Mouse (Mus musculus): ENCODE data around the gene Rpl18a. TPM values are rescaled to one million over a fixed set of nuclear protein-coding genes. Genes with fewer than 3 reads are reported as not detected.

Rpl18a gene
- polyA plus RNA-seq (2012; rRNA removed): 3,384 and 4,193 TPM in 2 replicates

DNA sequence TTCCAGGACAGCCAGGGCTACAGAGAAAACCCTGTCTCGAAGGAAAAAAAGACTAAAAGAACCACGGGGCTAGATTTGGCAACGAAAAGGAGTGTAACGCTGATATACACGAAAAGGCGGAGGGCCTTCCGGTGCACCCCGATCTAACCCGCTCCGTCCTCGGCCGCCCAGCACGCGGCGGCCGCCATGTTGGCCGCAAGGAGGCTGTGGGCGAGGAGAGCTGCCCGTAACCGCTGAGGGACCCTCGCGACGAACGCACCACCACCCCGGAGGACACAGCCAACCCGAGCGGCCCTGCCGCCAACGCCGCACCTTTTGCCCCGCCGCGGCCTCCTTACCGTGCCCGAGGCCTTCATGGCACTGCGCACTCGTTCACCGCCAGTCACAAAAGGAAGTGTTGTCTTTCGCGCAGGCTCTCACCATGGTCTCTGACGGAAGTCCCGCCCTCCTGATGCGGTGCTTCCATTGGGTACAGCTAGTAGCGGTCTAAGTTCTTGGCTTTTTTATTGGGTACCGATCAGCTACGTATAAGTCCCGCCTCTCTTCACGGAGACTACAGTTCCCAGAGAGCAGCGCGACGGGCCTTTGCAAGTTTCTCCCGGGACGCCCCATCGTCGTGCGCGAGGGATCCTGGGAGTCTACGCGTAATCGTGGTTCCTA, at the start of gene Rpl18a:
Rpl18a (minus strand) TSS at position 392 of the 660 bp plus-strand sequence.
- peak; percentile 94 for DNase-seq
- WGBS: under 1% methylated on average over 60 of the region's 60 CpGs
- TF ChIP-seq POLR2A (IDR thresholded peaks at IDR 0.05; ENCODE audit: borderline replicate concordance, extremely low read depth, low read depth, low read length): peak; percentile 97
- no peak for TF ChIP-seq CTCF (IDR thresholded peaks at IDR 0.05; ENCODE audit: insufficient read depth, low read length)
- Histone ChIP-seq H3K4me3 (replicated peaks; ENCODE audit: extremely low read depth, low read depth, low read length) (peak within 1 kb of the TSS; percentile 85), H3K4me1 (ENCODE audit: control insufficient read depth, insufficient read depth, low read length) (peaks cover 3% of the 10 kb centered on the region)

- 11% methylated on average over 1 of the region's 1 CpGs for WGBS
These were observed 46.0 kb upstream of the Rpl18a start for GRCm38 (mm10) chr8:70943187-70943586.

GRCm38 (mm10) chr8:70941478-70941877, 44.3 kb upstream of the Rpl18a start:
- TF ChIP-seq CTCF (IDR thresholded peaks at IDR 0.05; ENCODE audit: insufficient read depth, low read length): 0 out of 2 replicates have a peak, but pooled peaks have one; percentile 3
- TF ChIP-seq POLR2A (IDR thresholded peaks at IDR 0.05; ENCODE audit: borderline replicate concordance, extremely low read depth, low read depth, low read length): no peak
- H3K4me3 ChIP-seq (replicated peaks; ENCODE audit: extremely low read depth, low read depth, low read length): no peak overlapping the region
- 57% methylated on average over 2 of the region's 2 CpGs for WGBS

More at GRCm38 (mm10) chr8:70943187-70943586, 46.0 kb upstream of the Rpl18a start:
- DNase-seq: no peak
- Histone ChIP-seq H3K4me1 (ENCODE audit: control insufficient read depth, insufficient read depth, low read length) (no peaks in the 10 kb centered on the region), H3K4me3 (replicated peaks; ENCODE audit: extremely low read depth, low read depth, low read length) (no peak overlapping the region)
- TF ChIP-seq CTCF (IDR thresholded peaks at IDR 0.05; ENCODE audit: insufficient read depth, low read length): no peak

DNA sequence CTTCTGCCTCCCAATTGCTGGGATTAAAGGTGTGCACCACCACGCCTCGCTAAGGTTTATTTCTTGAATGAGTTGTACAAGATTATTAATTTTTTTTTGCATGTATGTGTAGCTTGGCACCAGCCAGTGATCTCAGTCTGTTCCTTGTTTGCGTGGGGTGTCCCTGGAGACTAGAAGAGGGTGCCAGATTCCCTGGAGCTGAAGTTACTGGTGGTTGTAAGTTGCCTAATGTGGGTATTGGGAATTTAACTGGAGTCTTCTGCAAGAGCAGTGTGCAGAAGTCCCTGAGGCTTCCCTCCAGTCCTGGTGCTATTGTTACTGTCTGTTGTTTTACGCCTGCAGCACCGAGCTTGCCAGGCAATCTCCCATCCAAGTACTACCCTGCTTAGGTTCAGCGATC, 40.0 kb upstream of the Rpl18a start:
- no peak for DNase-seq
- TF ChIP-seq POLR2A (IDR thresholded peaks at IDR 0.05; ENCODE audit: borderline replicate concordance, extremely low read depth, low read depth, low read length) (no peak), CTCF (IDR thresholded peaks at IDR 0.05; ENCODE audit: insufficient read depth, low read length) (no peak)
- WGBS: 81% methylated on average over 6 of the region's 6 CpGs
- Histone ChIP-seq H3K4me3 (replicated peaks; ENCODE audit: extremely low read depth, low read depth, low read length) (no peak overlapping the region), H3K4me1 (ENCODE audit: control insufficient read depth, insufficient read depth, low read length) (no peaks in the 10 kb centered on the region)

More at GRCm38 (mm10) chr8:70941478-70941877, 44.3 kb upstream of the Rpl18a start:
- DNase-seq: no peak
- no peaks in the 10 kb centered on the region for H3K4me1 ChIP-seq (ENCODE audit: control insufficient read depth, insufficient read depth, low read length)

DNA sequence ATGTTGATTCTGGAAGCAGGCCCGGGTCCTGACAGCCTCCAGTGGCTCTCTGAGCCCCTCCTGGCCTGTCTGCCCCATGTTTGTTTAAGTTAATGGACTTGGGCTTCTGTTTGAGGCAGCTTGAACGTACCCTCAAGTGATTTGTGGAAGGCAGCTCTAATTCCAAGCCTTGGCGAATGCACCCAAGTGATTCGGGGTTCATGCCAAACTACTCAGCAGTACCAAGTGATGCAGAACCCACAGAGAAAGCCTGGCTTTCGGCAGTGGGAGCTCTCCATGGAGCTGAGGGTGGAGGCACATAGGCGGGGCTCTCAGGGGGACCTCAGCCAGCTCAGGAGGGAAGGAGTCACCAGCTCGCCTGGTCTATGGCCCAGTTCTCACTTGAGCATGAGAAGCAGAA, 37.6 kb upstream of the Rpl18a start:
- no peak for DNase-seq
- Histone ChIP-seq H3K4me3 (replicated peaks; ENCODE audit: extremely low read depth, low read depth, low read length) (no peak overlapping the region), H3K4me1 (ENCODE audit: control insufficient read depth, insufficient read depth, low read length) (no peaks in the 10 kb centered on the region)
- no peak for TF ChIP-seq POLR2A (IDR thresholded peaks at IDR 0.05; ENCODE audit: borderline replicate concordance, extremely low read depth, low read depth, low read length)
- TF ChIP-seq CTCF (IDR thresholded peaks at IDR 0.05; ENCODE audit: insufficient read depth, low read length): no peak
- WGBS: 44% methylated on average over 7 of the region's 7 CpGs

DNA sequence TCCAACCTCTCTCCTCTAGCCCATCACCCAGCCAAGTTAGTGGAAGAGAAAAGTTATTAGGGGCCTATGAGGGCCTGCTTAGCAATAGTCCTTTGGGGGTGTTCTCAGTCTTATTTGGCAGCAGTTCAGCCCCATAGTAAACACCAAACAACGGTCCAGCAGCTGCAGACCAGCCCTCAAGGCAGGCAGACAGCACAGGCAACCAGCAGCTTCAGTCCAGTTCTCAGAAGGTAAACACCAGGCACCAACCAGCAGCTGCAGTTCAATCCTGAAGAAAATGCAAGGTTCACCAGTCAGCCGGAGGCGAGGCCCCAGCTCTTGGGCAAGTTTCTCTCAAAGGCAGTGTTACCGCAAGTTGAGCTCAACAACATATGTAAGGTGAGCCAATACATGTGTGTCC, 35.8 kb upstream of the Rpl18a start:
- DNase-seq: no peak
- H3K4me1 ChIP-seq (ENCODE audit: control insufficient read depth, insufficient read depth, low read length): no peaks in the 10 kb centered on the region
- WGBS: 79% methylated on average over 4 of the region's 4 CpGs
- TF ChIP-seq CTCF (IDR thresholded peaks at IDR 0.05; ENCODE audit: insufficient read depth, low read length) (no peak), POLR2A (IDR thresholded peaks at IDR 0.05; ENCODE audit: borderline replicate concordance, extremely low read depth, low read depth, low read length) (no peak)
- H3K4me3 ChIP-seq (replicated peaks; ENCODE audit: extremely low read depth, low read depth, low read length): no peak overlapping the region

DNA sequence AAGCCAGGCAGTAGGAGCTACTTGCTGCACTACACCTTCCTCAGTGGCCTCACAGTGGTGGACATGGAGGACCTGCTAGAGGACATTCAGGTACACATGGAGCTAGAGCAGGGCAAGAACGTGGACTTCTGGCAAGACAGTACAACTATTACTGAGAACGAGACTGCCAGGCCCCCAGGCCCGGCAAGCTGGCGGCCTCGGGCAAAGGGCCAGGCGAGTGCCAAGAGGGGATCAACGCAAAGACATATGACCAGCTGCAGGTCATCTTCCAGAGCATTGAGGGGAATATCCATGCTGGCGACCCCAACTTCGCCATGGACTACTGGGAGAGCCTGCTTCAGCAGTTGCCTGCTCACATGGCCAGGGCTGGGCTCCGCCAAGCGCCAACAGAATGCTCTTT, 34.5 kb upstream of the Rpl18a start:
- DNase-seq: no peak
- no peaks in the 10 kb centered on the region for H3K4me1 ChIP-seq (ENCODE audit: control insufficient read depth, insufficient read depth, low read length)
- no peak overlapping the region for H3K4me3 ChIP-seq (replicated peaks; ENCODE audit: extremely low read depth, low read depth, low read length)
- TF ChIP-seq CTCF (IDR thresholded peaks at IDR 0.05; ENCODE audit: insufficient read depth, low read length): no peak
- TF ChIP-seq POLR2A (IDR thresholded peaks at IDR 0.05; ENCODE audit: borderline replicate concordance, extremely low read depth, low read depth, low read length): no peak
- WGBS: 91% methylated on average over 11 of the region's 11 CpGs

DNA sequence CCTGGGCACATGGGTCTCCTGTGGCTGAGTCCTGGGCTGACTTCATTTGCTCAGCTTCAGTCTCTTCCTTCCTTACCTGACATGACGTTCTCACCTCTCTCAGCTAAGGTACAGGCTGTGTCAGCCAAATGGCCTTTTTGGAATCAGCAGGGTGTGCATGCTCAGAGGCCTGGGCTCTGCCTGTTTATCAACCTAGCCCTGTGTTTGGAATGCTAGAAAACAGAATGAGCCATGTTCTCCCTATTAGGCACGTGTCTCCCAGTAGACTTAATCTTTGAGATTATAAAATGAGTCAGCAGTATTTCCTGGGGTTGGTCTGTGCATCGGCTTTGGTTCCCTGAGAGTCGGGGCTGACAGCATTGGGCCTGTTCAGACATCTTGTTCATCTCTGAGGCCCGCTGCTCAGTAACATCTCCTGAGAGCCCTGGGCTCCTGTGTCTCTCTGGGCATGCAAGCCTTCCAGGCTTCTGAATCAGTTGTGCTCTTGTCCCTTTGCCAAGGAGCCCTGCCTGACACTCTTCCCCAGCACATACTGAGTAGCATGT, 31.6 kb upstream of the Rpl18a start:
- 66% methylated on average over 5 of the region's 5 CpGs for WGBS
- no peaks in the 10 kb centered on the region for H3K4me1 ChIP-seq (ENCODE audit: control insufficient read depth, insufficient read depth, low read length)
- TF ChIP-seq CTCF (IDR thresholded peaks at IDR 0.05; ENCODE audit: insufficient read depth, low read length): no peak
- TF ChIP-seq POLR2A (IDR thresholded peaks at IDR 0.05; ENCODE audit: borderline replicate concordance, extremely low read depth, low read depth, low read length): no peak
- no peak for DNase-seq
- no peak overlapping the region for H3K4me3 ChIP-seq (replicated peaks; ENCODE audit: extremely low read depth, low read depth, low read length)

GRCm38 (mm10) chr8:70928096-70928495, 30.9 kb upstream of the Rpl18a start:
- no peak for TF ChIP-seq CTCF (IDR thresholded peaks at IDR 0.05; ENCODE audit: insufficient read depth, low read length)
- TF ChIP-seq POLR2A (IDR thresholded peaks at IDR 0.05; ENCODE audit: borderline replicate concordance, extremely low read depth, low read depth, low read length): no peak
- no peak for DNase-seq
- Histone ChIP-seq H3K4me3 (replicated peaks; ENCODE audit: extremely low read depth, low read depth, low read length) (no peak overlapping the region), H3K4me1 (ENCODE audit: control insufficient read depth, insufficient read depth, low read length) (no peaks in the 10 kb centered on the region)
- WGBS: 76% methylated on average over 3 of the region's 3 CpGs

GRCm38 (mm10) chr8:70926396-70926795, 29.2 kb upstream of the Rpl18a start:
- TF ChIP-seq POLR2A (IDR thresholded peaks at IDR 0.05; ENCODE audit: borderline replicate concordance, extremely low read depth, low read depth, low read length): no peak
- TF ChIP-seq CTCF (IDR thresholded peaks at IDR 0.05; ENCODE audit: insufficient read depth, low read length): no peak
- 90% methylated on average over 5 of the region's 5 CpGs for whole genome bisulfite sequencing
- Histone ChIP-seq H3K4me3 (replicated peaks; ENCODE audit: extremely low read depth, low read depth, low read length) (no peak overlapping the region), H3K4me1 (ENCODE audit: control insufficient read depth, insufficient read depth, low read length) (no peaks in the 10 kb centered on the region)
- no peak for DNase-seq

Measured in lung, adult 2 months (tissue).